Mouse (Mus musculus): ENCODE results near the gene Rxfp4.

Rxfp4 gene

DNA sequence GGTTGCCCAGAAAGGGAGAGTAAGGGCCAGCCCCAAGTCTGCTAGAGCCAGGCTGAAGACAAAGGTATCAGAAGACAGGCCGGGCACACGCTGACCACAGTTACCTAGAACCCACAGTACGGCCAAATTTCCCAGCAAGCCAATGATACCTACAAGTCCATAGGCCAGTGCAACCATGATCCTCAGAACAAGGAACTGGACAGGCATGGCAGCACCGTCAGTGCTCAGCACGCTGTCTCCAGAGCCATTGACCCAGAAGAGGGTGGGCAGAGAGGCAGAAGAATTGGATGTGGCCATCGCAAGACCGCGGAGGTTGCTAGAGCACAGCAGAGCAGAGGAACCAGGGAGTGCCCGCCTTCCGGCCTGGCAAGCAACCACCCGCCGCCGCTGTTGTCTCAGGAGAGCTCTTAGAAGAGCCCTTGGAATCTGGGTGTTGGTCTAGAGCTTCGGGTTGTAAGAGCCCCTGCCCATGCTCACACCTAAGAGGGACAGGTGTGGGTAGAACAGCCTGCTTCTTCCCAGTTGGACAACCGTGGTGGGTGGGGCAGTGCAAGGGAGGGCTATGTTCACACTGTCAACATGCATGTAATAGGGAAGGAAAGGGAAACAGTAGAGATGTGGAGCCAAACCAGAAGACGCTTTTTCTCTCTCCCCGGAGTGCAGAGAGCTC lies at the start of gene Rxfp4:
TSS of gene Rxfp4 (minus strand) at position 297 of the 670 bp plus-strand sequence.
- peak; percentile 89 for DNase-seq

- peak; percentile 82 for DNase-seq
Observed at GRCm38 (mm10) chr3:88701222-88701621, 48.3 kb upstream of the Rxfp4 start.

GRCm38 (mm10) chr3:88700247-88700646 lies 47.3 kb upstream of the Rxfp4 start:
- DNase-seq = peak; percentile 85

GRCm38 (mm10) chr3:88698834-88699233 lies 45.9 kb upstream of the Rxfp4 start:
- peak; percentile 66 for DNase-seq

DNA sequence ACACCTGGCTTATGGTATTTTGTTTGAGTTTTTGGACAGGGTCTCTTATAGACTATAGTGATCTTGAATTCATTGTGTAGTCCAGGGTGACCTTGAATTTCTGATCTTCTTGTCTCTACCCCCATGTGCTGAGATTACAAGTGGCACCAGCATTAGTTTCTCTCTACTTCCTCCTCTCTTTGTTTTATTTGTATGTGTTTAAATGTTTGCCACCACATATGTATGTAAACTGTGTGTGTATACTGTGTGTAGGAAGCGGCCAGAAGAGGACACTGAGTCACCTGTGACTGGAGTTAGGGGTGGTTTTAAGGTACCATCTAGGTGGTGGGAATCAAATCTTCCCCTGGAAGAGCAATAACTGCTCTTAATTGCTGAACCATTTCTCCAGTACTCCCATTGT lies 45.1 kb upstream of the Rxfp4 start:
- peak; percentile 74 for DNase-seq

DNA sequence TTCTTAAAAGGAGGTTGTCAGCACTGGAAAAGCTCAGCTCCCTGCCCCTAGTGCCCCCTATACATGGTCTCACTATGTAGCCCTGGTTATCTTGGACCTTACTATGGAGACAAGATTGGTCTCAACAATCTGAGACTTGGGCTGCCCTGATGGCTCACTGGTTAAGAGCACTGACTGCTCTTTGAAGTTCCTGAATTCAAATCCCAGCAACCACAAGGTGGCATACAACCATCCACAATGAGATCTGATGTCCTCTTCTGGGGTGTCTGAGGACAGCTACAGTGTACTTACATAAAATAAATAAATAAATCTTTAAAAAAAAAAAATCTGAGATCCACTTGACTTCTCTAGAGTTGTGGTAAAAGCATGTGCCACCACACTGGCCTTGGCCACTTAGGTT lies 42.6 kb upstream of the Rxfp4 start:
- peak; percentile 75 for DNase-seq

- DNase-seq = peak; percentile 76
Observed at GRCm38 (mm10) chr3:88689079-88689478, 36.1 kb upstream of the Rxfp4 start.

- DNase-seq = peak; percentile 87
Observed at GRCm38 (mm10) chr3:88686734-88687611, 34.0 kb upstream of the Rxfp4 start.

DNA sequence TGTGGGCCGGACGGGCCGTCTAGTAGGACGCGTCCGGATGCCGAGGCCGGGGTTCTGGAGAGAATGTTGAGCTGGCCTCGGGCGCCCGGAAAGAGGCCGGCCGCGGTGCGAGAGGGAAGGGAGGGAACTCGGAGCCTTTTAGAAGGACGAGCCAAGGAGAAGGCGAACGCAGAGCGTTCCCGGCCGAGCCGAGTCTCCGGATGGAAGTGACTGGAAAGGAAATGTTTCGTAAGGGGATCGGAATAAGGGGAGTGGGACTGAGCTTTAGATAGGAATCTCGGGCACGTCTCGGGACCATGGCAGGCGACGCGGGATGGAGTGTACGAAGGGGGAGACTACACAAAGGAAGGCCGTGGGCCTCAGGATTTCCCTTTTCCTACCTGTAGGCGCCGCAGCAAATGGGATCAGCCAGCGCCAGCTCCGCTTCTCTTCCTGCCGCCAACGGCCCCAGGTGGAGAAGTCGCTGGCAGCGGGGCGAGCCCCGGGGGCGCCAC lies 33.1 kb upstream of the Rxfp4 start:
- DNase-seq = no peak

- peak; percentile 100 for DNase-seq
Observed at GRCm38 (mm10) chr3:88684980-88685941, 32.3 kb upstream of the Rxfp4 start, which contains the start of gene Khdc4. TSS of gene Khdc4 (plus strand) at chr3:88685803.

- DNase-seq = peak; percentile 82
Observed at GRCm38 (mm10) chr3:88684236-88684979, 31.5 kb upstream of the Rxfp4 start.

- DNase-seq = peak; percentile 68
Observed at GRCm38 (mm10) chr3:88683814-88684213, 30.9 kb upstream of the Rxfp4 start.

- peak; percentile 95 for DNase-seq
Observed at GRCm38 (mm10) chr3:88677399-88677798, 24.5 kb upstream of the Rxfp4 start.

GRCm38 (mm10) chr3:88664095-88664494 lies 11.2 kb upstream of the Rxfp4 start:
- DNase-seq = peak; percentile 87

- DNase-seq = peak; percentile 88
Observed at GRCm38 (mm10) chr3:88659798-88660197, 6.9 kb upstream of the Rxfp4 start.

- DNase-seq = peak; percentile 53
Observed at GRCm38 (mm10) chr3:88658441-88659127, 5.6 kb upstream of the Rxfp4 start.

DNA sequence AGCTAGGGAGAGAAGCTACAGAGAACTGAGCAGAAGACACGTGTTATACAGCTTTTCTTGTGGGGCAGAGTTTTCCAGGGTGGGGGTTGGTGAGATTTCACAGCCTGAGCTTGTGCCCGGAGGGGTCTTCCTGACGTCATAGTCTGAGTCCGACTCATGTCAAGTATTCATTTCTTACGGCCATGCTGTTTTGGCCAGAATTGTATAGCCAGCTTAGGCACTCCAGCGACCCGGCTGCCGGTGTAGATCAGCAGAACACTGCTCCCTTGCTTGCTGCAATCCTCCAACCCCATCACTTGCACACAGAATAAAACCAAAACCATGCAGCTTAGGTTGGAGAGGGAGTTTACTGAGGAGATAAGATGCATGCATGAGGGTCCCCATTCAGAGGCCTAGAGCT lies 2.7 kb upstream of the Rxfp4 start:
- DNase-seq = peak; percentile 58

GRCm38 (mm10) chr3:88654621-88655020 lies 1.7 kb upstream of the Rxfp4 start:
- DNase-seq = peak; percentile 93

DNA sequence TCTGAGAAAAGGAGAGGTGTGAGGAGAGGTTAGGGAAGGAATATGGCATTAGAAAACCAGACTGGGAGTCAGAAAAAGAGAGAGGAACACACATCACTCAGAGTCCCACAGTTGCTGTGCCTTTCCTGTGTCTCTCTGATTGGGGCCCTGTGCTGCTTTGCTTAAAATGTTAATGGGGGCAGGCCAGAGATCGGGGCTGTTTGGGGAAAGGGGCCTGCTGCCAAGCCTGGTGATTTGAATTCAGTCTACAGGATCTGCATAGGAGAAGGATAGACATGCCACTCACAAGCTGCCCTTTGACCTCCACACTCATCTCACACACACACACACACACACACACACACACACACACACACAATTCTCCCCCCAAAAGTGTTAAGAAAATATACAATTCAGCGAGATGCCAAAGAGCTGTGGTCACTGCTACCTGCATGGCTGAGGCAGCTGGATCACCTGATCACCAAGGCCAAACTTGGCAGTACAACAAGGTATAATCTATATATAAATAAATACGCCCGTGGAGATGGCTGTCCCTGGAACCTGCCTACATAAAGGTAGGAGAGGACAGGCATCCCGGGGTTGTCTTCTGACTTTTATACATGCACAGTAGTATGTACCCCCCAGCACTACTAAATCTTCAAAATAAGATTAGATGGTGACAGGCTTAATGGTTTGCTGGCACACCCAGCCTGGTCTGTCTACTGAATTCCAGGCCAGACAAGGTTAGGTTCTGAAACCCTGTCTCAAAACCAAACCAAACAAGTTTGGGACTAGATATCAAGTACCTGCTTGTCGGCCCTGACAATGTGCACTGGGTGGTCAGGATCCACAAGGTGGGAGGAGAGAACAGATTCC lies 801 bp upstream of the Rxfp4 start:
- peak; percentile 81 for DNase-seq

Measured in heart, adult 11 months (tissue).